Mouse (Mus musculus) heart, embryonic 12.5 days (tissue): ENCODE data around the gene Psma3. TPM values are rescaled to one million over a fixed set of nuclear protein-coding genes. Genes with fewer than 3 reads are reported as not detected.
"Not testable (repeated sequence)": the region's sequence is repeated elsewhere in the genome, so short reads cannot be mapped to it uniquely, and the experiment has no call there.

Experiments used
- ATAC-seq: fragments of 200-750 bp; cut with Nextera tagmentation; 2 replicates; pipeline ENCODE4 v1.8.0; 2017; ENCODE audit warnings: moderate TSS enrichment, moderate library complexity; ENCODE audit not compliant: insufficient number of reproducible peaks, low FRiP score
- H3K27ac ChIP-seq: fragments of 300-500 bp; sonication (generic); 2 replicates; pipeline ENCODE4 v1.5.1; 2016; ENCODE audit warnings: mild to moderate bottlenecking, moderate library complexity; ENCODE audit not compliant: poor library complexity, severe bottlenecking
- H3K27me3 ChIP-seq: fragments of 300-500 bp; sonication (generic); replicated peaks from 2 replicates; pipeline ENCODE4 v1.6.1; 2016; ENCODE audit warnings: mild to moderate bottlenecking, moderate library complexity
- H3K36me3 ChIP-seq: fragments of 300-500 bp; sonication (generic); 2 replicates; pipeline ENCODE4 v1.6.1; 2016; ENCODE audit warnings: mild to moderate bottlenecking, moderate library complexity
- H3K4me1 ChIP-seq: fragments of 300-500 bp; sonication (generic); replicated peaks from 2 replicates; pipeline ENCODE4 v1.6.1; 2016; ENCODE audit warnings: mild to moderate bottlenecking
- H3K4me2 ChIP-seq: fragments of 300-500 bp; sonication (generic); 2 replicates; pipeline ENCODE4 v1.6.1; 2016; ENCODE audit warnings: mild to moderate bottlenecking, moderate library complexity
- H3K4me3 ChIP-seq: fragments of 300-500 bp; sonication (generic); 2 replicates; pipeline ENCODE4 v1.5.1; 2016; ENCODE audit warnings: mild to moderate bottlenecking
- H3K9ac ChIP-seq: fragments of 300-500 bp; sonication (generic); 2 replicates; pipeline ENCODE4 v1.6.1; 2016; ENCODE audit warnings: mild to moderate bottlenecking, moderate library complexity
- H3K9me3 ChIP-seq: fragments of 300-500 bp; sonication (generic); replicated peaks from 2 replicates; pipeline ENCODE4 v1.6.1; 2016; ENCODE audit warnings: mild to moderate bottlenecking, moderate library complexity
- WGBS: fragments of 180-500 bp; shearing (Covaris S2); methylation state at CpG from one replicate; pipeline ENCODE4 v1.1.7; 2016; 5-methylcytosine and 5-hydroxymethylcytosine counted together
- polyA plus RNA-seq: library from polyadenylated mRNA; unstranded; fragments of >200 nt; fragmentation: Nextera tagmentation; extraction: Ambion mirVana; gene quantifications from 2 replicates; pipeline ENCODE4 v1.2.1, GENCODE M21; 2016

Psma3 gene
- polyA plus RNA-seq, 1 experiment from 2014 or later = 431 TPM

DNA sequence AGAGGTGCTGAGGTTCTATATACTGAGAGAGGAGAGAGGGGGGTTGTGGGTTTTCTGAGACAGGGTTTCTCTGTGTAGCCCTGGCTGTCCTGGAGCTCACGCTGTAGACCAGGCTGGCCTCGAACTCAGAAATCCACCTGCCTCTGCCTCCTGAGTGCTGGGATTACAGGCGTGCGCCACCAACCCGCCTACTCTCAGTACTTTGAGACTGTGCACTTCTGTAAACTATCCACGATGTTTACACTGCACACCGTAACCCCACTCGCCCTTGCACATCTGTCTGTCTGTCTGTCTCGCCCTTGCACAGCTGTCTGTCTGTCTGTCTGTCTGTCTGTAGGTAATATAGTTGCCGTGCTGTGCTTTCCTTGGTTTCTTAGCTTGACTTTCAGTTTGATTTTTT lies 50.0 kb downstream of the Psma3 start:
- Histone ChIP-seq H3K27ac (no peak overlapping the region), H3K4me3 (no peak overlapping the region), H3K4me1 (no peaks in the 10 kb centered on the region), H3K36me3 (peaks cover 83% of the 10 kb centered on the region), H3K9me3 (no peaks in the 10 kb centered on the region), H3K9ac (no peak overlapping the region), H3K4me2 (no peak overlapping the region), H3K27me3 (no peaks in the 10 kb centered on the region)
- 92% methylated on average over 10 of the region's 10 CpGs for WGBS
- ATAC-seq = no peak

DNA sequence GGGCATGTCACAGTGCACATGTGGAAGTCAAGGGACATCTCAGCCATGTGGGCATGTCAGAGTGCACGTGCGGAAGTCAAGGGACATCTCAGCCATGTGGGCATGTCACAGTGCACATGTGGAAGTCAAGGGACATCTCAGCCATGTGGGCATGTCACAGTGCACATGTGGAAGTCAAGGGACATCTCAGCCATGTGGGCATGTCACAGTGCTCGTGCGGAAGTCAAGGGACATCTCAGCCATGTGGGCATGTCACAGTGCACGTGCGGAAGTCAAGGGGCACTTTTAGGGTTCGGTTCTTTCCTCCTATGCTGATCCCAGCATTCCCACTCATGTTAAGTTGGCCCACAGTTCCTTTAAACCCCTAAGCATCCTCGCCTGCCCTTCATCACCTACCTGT lies 53.8 kb downstream of the Psma3 start:
- not testable (repeated sequence) for H3K4me3 ChIP-seq, ATAC-seq, H3K4me1 ChIP-seq, H3K27me3 ChIP-seq, H3K27ac ChIP-seq, H3K4me2 ChIP-seq, H3K9ac ChIP-seq, H3K9me3 ChIP-seq
- H3K36me3 ChIP-seq = peaks cover 78% of the 10 kb centered on the region
- WGBS = 91% methylated on average over 8 of the region's 8 CpGs

GRCm38 (mm10) chr12:71030260-71030659 lies 55.8 kb downstream of the Psma3 start:
- peaks cover 64% of the 10 kb centered on the region for H3K36me3 ChIP-seq
- H3K4me1 ChIP-seq = no peaks in the 10 kb centered on the region
- no peaks in the 10 kb centered on the region for H3K9me3 ChIP-seq
- H3K4me2 ChIP-seq = no peak overlapping the region
- ATAC-seq = no peak
- no peak overlapping the region for H3K27ac ChIP-seq
- H3K4me3 ChIP-seq = no peak overlapping the region
- WGBS = 87% methylated on average over 8 of the region's 8 CpGs
- no peaks in the 10 kb centered on the region for H3K27me3 ChIP-seq
- no peak overlapping the region for H3K9ac ChIP-seq

GRCm38 (mm10) chr12:71030722-71031121 lies 56.3 kb downstream of the Psma3 start:
- no peaks in the 10 kb centered on the region for H3K9me3 ChIP-seq
- H3K36me3 ChIP-seq = peaks cover 60% of the 10 kb centered on the region
- WGBS = 94% methylated on average over 5 of the region's 5 CpGs
- ATAC-seq = no peak
- no peak overlapping the region for H3K4me2 ChIP-seq
- H3K27me3 ChIP-seq = no peaks in the 10 kb centered on the region
- no peaks in the 10 kb centered on the region for H3K4me1 ChIP-seq
- H3K27ac ChIP-seq = no peak overlapping the region
- no peak overlapping the region for H3K4me3 ChIP-seq
- no peak overlapping the region for H3K9ac ChIP-seq

- ATAC-seq = no peak
- H3K4me1 ChIP-seq = no peaks in the 10 kb centered on the region
- no peak overlapping the region for H3K4me3 ChIP-seq
- H3K9ac ChIP-seq = no peak overlapping the region
- H3K9me3 ChIP-seq = no peaks in the 10 kb centered on the region
- H3K4me2 ChIP-seq = no peak overlapping the region
- WGBS = 93% methylated on average over 4 of the region's 4 CpGs
- no peak overlapping the region for H3K27ac ChIP-seq
- no peaks in the 10 kb centered on the region for H3K27me3 ChIP-seq
- H3K36me3 ChIP-seq = peaks cover 60% of the 10 kb centered on the region
Observed at GRCm38 (mm10) chr12:71035826-71036225, 61.4 kb downstream of the Psma3 start.

- no peaks in the 10 kb centered on the region for H3K9me3 ChIP-seq
- no peak overlapping the region for H3K9ac ChIP-seq
- peaks cover 66% of the 10 kb centered on the region for H3K36me3 ChIP-seq
- H3K27ac ChIP-seq = no peak overlapping the region
- peak; percentile 82 for ATAC-seq
- WGBS = 87% methylated on average over 12 of the region's 12 CpGs
- H3K4me3 ChIP-seq = no peak overlapping the region
- no peaks in the 10 kb centered on the region for H3K4me1 ChIP-seq
- no peaks in the 10 kb centered on the region for H3K27me3 ChIP-seq
- no peak overlapping the region for H3K4me2 ChIP-seq
Observed at GRCm38 (mm10) chr12:71036729-71037404, 62.4 kb downstream of the Psma3 start.

- no peaks in the 10 kb centered on the region for H3K9me3 ChIP-seq
- 88% methylated on average over 7 of the region's 7 CpGs for whole genome bisulfite sequencing
- H3K4me3 ChIP-seq = no peak overlapping the region
- H3K27ac ChIP-seq = no peak overlapping the region
- no peak for ATAC-seq
- peaks cover 73% of the 10 kb centered on the region for H3K36me3 ChIP-seq
- no peaks in the 10 kb centered on the region for H3K4me1 ChIP-seq
- H3K27me3 ChIP-seq = no peaks in the 10 kb centered on the region
- H3K9ac ChIP-seq = no peak overlapping the region
- H3K4me2 ChIP-seq = no peak overlapping the region
Observed at GRCm38 (mm10) chr12:71040462-71040861, 66.0 kb downstream of the Psma3 start.

DNA sequence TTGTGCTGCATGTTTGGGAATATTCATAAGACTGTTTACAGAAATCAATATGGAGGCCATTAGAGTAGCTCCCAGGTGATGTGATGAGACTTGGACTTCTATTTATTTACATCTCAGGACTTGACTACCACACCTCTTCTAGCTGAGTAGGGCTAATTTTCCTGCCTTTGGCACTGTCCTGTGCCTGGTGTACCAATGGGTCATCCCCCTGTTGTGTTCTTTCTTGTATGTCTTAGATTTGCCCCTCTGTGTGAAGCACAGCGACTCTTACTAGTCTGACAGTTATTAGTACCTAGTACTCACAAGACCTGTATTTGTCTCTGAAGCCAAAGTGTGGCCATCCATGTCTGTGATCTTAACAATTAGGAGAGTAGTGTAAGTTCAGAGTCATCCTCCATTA lies 68.0 kb downstream of the Psma3 start:
- no peaks in the 10 kb centered on the region for H3K9me3 ChIP-seq
- no peaks in the 10 kb centered on the region for H3K4me1 ChIP-seq
- no peak overlapping the region for H3K4me2 ChIP-seq
- H3K36me3 ChIP-seq = peaks cover 71% of the 10 kb centered on the region
- ATAC-seq = no peak
- no peak overlapping the region for H3K4me3 ChIP-seq
- no peak overlapping the region for H3K27ac ChIP-seq
- 96% methylated on average over 1 of the region's 1 CpGs for WGBS
- no peaks in the 10 kb centered on the region for H3K27me3 ChIP-seq
- H3K9ac ChIP-seq = no peak overlapping the region

DNA sequence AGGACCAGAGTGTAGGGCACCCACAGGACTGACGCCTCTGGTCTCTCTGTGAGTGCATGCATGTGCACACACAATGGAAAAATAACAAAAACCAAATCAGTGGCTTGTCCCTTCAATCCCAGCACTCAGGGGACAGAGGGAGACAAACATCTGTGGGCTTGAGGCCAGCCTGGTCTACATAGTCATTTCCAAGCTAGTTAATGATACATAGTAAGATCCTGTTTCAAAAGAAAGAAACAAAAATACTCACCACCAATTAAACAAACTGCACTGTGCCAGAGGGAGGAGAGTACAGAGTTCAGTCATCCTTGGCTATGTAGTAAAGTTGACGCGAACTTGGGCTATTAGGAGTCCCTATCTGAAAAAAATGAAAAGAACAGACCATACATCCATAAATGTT lies 69.2 kb downstream of the Psma3 start:
- 88% methylated on average over 3 of the region's 3 CpGs for WGBS
- Histone ChIP-seq H3K9me3 (no peaks in the 10 kb centered on the region), H3K27me3 (no peaks in the 10 kb centered on the region), H3K4me3 (no peak overlapping the region), H3K9ac (no peak overlapping the region), H3K4me1 (0 out of 2 replicates have a peak, but pooled peaks cover 2% of the 10 kb centered on the region), H3K36me3 (peaks cover 64% of the 10 kb centered on the region), H3K27ac (no peak overlapping the region), H3K4me2 (no peak overlapping the region)
- no peak for ATAC-seq

DNA sequence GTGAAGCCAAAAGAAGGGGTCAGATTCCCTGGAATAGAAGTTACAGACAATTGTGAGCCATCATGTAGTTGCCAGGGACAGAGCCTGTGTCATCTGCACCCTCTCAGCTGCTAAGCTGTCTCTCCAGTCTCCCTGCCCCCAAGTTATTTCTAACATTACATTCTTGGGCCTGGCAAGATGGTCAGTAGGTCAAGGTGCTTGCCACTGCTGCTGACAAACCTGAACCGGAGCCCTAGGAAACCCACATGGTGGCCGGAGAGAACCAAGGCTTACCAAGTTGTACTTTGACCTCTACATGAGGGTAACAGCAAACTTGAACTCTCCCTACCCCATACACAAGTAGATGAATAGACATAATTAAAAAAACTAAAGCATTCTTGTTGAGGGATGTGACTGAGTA lies 70.1 kb downstream of the Psma3 start:
- no peak overlapping the region for H3K27ac ChIP-seq
- H3K4me2 ChIP-seq = no peak overlapping the region
- peaks cover 57% of the 10 kb centered on the region for H3K36me3 ChIP-seq
- H3K27me3 ChIP-seq = no peaks in the 10 kb centered on the region
- peaks cover 5% of the 10 kb centered on the region; the same call in 1 of the 2 replicates for H3K4me1 ChIP-seq
- no peak for ATAC-seq
- no peaks in the 10 kb centered on the region for H3K9me3 ChIP-seq
- no peak overlapping the region for H3K4me3 ChIP-seq
- WGBS = 98% methylated on average over 2 of the region's 2 CpGs
- no peak overlapping the region for H3K9ac ChIP-seq
